Mouse (Mus musculus) thymus, adult 2 months (tissue): ENCODE measurements around the gene Slc2a4. TPM values are rescaled to one million over a fixed set of nuclear protein-coding genes. Genes with fewer than 3 reads are reported as not detected.

ENCODE experiments used
- DNase-seq: peaks from one replicate; pipeline ENCODE4 v3.0.0; 2021
- H3K27ac ChIP-seq: fragments of 200-500 bp; 2 replicates; pipeline ENCODE4 v1.5.1; 2012; ENCODE audit warnings: low read length, control low read depth; ENCODE audit not compliant: control insufficient read depth, insufficient read depth
- H3K27me3 ChIP-seq: fragments of 200-500 bp; 2 replicates; pipeline ENCODE4 v1.6.1; 2012; ENCODE audit warnings: mild to moderate bottlenecking, low read length, moderate library complexity, mixed read lengths; ENCODE audit not compliant: control insufficient read depth, insufficient read depth
- H3K36me3 ChIP-seq: fragments of 200-500 bp; 2 replicates; pipeline ENCODE4 v1.6.1; 2012; ENCODE audit warnings: mild to moderate bottlenecking, low read length, moderate library complexity; ENCODE audit not compliant: control insufficient read depth, insufficient read depth
- H3K4me1 ChIP-seq: fragments of 200-500 bp; replicated peaks from 2 replicates; pipeline ENCODE4 v1.6.1; 2012; ENCODE audit warnings: low read length; ENCODE audit not compliant: control insufficient read depth, insufficient read depth
- H3K4me3 ChIP-seq: fragments of 200-500 bp; 2 replicates; pipeline ENCODE4 v1.5.1; 2012; ENCODE audit warnings: mild to moderate bottlenecking, low read length, control low read depth, moderate library complexity; ENCODE audit not compliant: control insufficient read depth, insufficient read depth
- CTCF ChIP-seq: fragments of 200-500 bp; IDR thresholded peaks from 2 replicates; pipeline ENCODE4 v1.5.1; 2012; ENCODE audit warnings: mild to moderate bottlenecking, control low read depth, low read length, moderate library complexity, borderline replicate concordance; ENCODE audit not compliant: control insufficient read depth, poor library complexity, insufficient read depth; ENCODE audit errors: extremely low read depth
- POLR2A ChIP-seq: fragments of 200-500 bp; IDR thresholded peaks from 2 replicates; pipeline ENCODE4 v1.6.1; 2012; ENCODE audit warnings: mild to moderate bottlenecking, low read length, control low read depth, moderate library complexity; ENCODE audit not compliant: control insufficient read depth, poor library complexity, insufficient read depth; ENCODE audit errors: extremely low read depth
- WGBS: fragments of 180-500 bp; shearing (Covaris S2); methylation state at CpG from one replicate; pipeline ENCODE4 v1.1.7; 2018; 5-methylcytosine and 5-hydroxymethylcytosine counted together
- polyA plus RNA-seq: library from polyadenylated mRNA; depleted of rRNA; stranded (reverse); fragments of >200 nt; gene quantifications from 2 replicates; pipeline ENCODE4 v1.2.3, GENCODE M21; 2012

The Slc2a4 gene
- polyA plus RNA-seq, 1 experiment: 58.9 TPM

DNA sequence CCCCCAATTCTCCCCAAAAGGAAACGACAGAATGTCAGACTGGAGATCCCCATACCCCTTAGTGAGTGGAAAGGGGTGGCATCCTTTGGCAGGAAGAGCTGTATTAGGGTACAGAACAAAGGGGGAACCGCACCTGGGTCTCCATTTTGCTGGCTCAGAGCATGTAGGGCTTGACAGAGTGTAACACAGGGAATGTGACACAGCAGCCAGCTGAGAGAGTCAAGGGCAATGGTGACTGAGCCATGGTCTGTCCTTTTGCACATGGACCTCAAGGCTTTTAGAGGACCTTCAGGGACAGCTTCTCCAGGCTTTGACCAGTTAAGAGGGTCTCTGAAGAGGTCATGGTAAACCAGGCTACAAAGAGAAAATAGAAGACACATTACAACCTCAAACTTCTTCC lies 26.9 kb upstream of the Slc2a4 start:
- TF ChIP-seq CTCF: no peak
- no peak for TF ChIP-seq POLR2A
- H3K27me3 ChIP-seq: no peaks in the 10 kb centered on the region
- no peak overlapping the region for H3K27ac ChIP-seq
- H3K36me3 ChIP-seq: peaks cover 9% of the 10 kb centered on the region
- WGBS: 100% methylated on average over 2 of the region's 2 CpGs
- peaks cover 3% of the 10 kb centered on the region for H3K4me1 ChIP-seq
- no peak overlapping the region for H3K4me3 ChIP-seq
- no peak for DNase-seq

- 78% methylated on average over 3 of the region's 3 CpGs for WGBS
- peaks cover 11% of the 10 kb centered on the region; the same call in 1 of the 2 replicates for H3K27me3 ChIP-seq
- no peak overlapping the region for H3K27ac ChIP-seq
- no peak for TF ChIP-seq POLR2A
- no peak for TF ChIP-seq CTCF
- DNase-seq: no peak
- no peak overlapping the region for H3K4me3 ChIP-seq
- peaks cover 3% of the 10 kb centered on the region; the same call in 1 of the 2 replicates for H3K4me1 ChIP-seq
- peaks cover 9% of the 10 kb centered on the region for H3K36me3 ChIP-seq
These were observed 22.8 kb upstream of the Slc2a4 start for GRCm38 (mm10) chr11:69970775-69971174.

GRCm38 (mm10) chr11:69970222-69970621 lies 22.2 kb upstream of the Slc2a4 start:
- TF ChIP-seq CTCF (no peak), POLR2A (no peak)
- 93% methylated on average over 6 of the region's 6 CpGs for WGBS
- H3K27ac ChIP-seq: no peak overlapping the region

DNA sequence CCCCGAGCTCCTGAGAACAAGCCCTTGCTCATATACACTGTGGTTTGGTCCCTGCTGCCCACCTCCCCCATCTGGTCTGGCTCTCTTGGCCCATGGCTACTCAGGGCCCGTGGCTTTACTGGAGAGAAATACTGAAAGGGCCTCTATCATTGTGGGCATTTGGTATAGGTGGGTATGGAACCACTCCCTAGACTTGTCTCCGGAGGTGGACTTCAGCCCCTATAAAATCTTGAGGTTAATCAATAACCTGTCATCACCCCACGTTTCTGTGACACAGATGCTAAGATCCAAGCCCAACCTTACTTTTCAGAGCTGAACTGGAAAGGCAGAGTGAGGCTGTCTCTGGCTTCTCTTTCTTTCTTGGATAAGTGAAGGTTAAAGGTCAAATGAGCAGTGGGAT lies 20.8 kb upstream of the Slc2a4 start:
- no peak for DNase-seq
- Histone ChIP-seq H3K4me1 (peaks cover 7% of the 10 kb centered on the region; the same call in 1 of the 2 replicates), H3K4me3 (no peak overlapping the region), H3K27ac (no peak overlapping the region), H3K27me3 (peaks cover 18% of the 10 kb centered on the region; the same call in 1 of the 2 replicates), H3K36me3 (peaks cover 5% of the 10 kb centered on the region)
- TF ChIP-seq CTCF (no peak), POLR2A (no peak)
- 91% methylated on average over 4 of the region's 4 CpGs for WGBS

More at GRCm38 (mm10) chr11:69970222-69970621, 22.2 kb upstream of the Slc2a4 start:
- no peak for DNase-seq
- Histone ChIP-seq H3K4me1 (peaks cover 6% of the 10 kb centered on the region; the same call in 1 of the 2 replicates), H3K4me3 (no peak overlapping the region), H3K36me3 (peaks cover 9% of the 10 kb centered on the region), H3K27me3 (peaks cover 14% of the 10 kb centered on the region; the same call in 1 of the 2 replicates)

DNA sequence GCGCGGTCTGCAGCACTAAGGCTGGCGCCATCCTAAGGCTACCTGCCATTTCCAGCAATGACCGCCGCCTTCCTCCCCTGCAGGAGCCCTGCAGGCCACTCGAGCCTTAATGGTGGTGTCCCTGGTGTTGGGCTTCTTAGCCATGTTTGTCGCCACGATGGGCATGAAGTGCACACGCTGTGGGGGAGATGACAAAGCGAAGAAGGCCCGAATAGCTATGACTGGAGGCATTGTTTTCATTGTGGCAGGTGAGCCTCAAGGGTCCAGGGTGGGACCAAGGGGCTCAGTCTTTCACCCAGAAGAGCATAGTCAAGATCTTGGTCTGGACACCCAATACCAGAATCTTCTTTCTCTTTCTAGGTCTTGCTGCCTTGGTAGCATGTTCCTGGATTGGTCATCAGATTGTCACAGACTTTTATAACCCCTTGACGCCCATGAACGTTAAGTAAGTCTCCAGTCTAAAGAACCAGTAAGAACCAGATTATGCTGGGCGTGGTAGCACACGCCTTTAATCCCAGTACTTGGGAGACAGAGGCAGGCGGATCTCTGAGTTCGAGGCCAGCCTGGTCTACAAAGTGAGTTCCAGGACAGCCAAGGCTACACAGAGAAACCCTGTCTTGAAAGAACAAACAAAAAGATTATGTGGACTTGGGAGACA lies 19.0 kb upstream of the Slc2a4 start:
- Histone ChIP-seq H3K27me3 (peaks cover 18% of the 10 kb centered on the region; the same call in 1 of the 2 replicates), H3K4me3 (no peak overlapping the region), H3K36me3 (no peaks in the 10 kb centered on the region; the same call in 1 of the 2 replicates), H3K27ac (no peak overlapping the region), H3K4me1 (peaks cover 7% of the 10 kb centered on the region; the same call in 1 of the 2 replicates)
- no peak for DNase-seq
- TF ChIP-seq CTCF (no peak), POLR2A (no peak)
- 47% methylated on average over 17 of the region's 17 CpGs for WGBS

- Histone ChIP-seq H3K4me3 (no peak overlapping the region; the same call in 1 of the 2 replicates), H3K36me3 (no peaks in the 10 kb centered on the region; the same call in 1 of the 2 replicates), H3K27me3 (peaks cover 18% of the 10 kb centered on the region; the same call in 1 of the 2 replicates), H3K27ac (no peak overlapping the region), H3K4me1 (peaks cover 7% of the 10 kb centered on the region; the same call in 1 of the 2 replicates)
- DNase-seq: no peak
- 6% methylated on average over 59 of the region's 59 CpGs for WGBS
- no peak for TF ChIP-seq POLR2A
- no peak for TF ChIP-seq CTCF
These were observed 18.2 kb upstream of the Slc2a4 start for GRCm38 (mm10) chr11:69966006-69966859.
